ENCODE assay signal across 22 mouse cellular contexts in the genomic region with DNA sequence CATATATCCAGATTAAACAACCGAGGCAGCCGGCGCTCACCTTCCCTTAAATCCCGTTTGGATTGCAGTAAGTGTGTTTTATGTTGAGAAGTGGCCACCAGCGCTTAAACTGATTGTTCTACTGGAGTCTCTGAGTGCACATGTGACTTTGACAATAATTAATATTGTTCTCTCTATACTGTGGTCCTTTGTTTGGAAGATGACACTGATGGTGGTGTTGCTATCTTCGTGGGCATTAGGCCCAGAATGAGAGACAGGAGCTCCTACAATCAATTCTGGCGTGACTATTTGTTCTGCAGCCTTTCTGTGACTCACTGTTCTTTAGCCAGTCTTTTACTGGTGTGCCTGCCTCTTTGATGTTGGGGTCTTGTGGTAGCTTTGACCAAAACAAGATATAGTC.
A peak's percentile ranks its signal among the peaks of the same experiment; 100 is the strongest.
DNase-seq lines count a peak whose midpoint lies in the region; ATAC-seq and TF ChIP-seq lines count a peak whose summit lies in the region.
"Had no signal": no experiment of that assay in that cellular context is flagged by ENCODE, and none has a peak within 500 bp of the region (broad histone marks: within the 10 kb centered on the region; RNA-seq: fewer than 3 reads in every experiment).

No protein-coding gene starts in this region.

- H3K36me3 ChIP-seq in forebrain, embryonic 10.5 days (replicated peaks) = no peaks in the 10 kb centered on the region
- H3K36me3 ChIP-seq in forebrain, postnatal 0 days (ENCODE audit: insufficient read depth) = no peaks in the 10 kb centered on the region
- H3K36me3 ChIP-seq: heart, embryonic 15.5 days; hindbrain, embryonic 15.5 days; kidney, embryonic 15.5 days; midbrain, embryonic 13.5 days; neural tube, embryonic 13.5 days had no signal

- H3K9me3 ChIP-seq in forebrain, embryonic 10.5 days = no peaks in the 10 kb centered on the region
- H3K9me3 ChIP-seq in forebrain, postnatal 0 days (ENCODE audit: low read length) = no peaks in the 10 kb centered on the region
- H3K9me3 ChIP-seq: heart, embryonic 15.5 days; hindbrain, embryonic 15.5 days; kidney, embryonic 15.5 days; midbrain, embryonic 13.5 days; neural tube, embryonic 13.5 days had no signal

- H3K9ac ChIP-seq in forebrain, postnatal 0 days = no peak overlapping the region
- H3K9ac ChIP-seq: heart, embryonic 15.5 days; hindbrain, embryonic 15.5 days; kidney, embryonic 15.5 days; midbrain, embryonic 13.5 days; neural tube, embryonic 13.5 days had no signal

- H3K27me3 ChIP-seq in forebrain, embryonic 10.5 days (ENCODE audit: poor library complexity, severe bottlenecking) = no peaks in the 10 kb centered on the region
- no peaks in the 10 kb centered on the region for H3K27me3 ChIP-seq in forebrain, postnatal 0 days (ENCODE audit: insufficient read depth, low read length)
- H3K27me3 ChIP-seq: heart, embryonic 15.5 days; hindbrain, embryonic 15.5 days; kidney, embryonic 15.5 days; midbrain, embryonic 13.5 days; neural tube, embryonic 13.5 days had no signal

- TF ChIP-seq CTCF in forebrain, postnatal 0 days (IDR thresholded peaks at IDR 0.05; ENCODE audit: low read depth) = no peak

- 65% methylated on average over 7 of the region's 7 CpGs for WGBS in forebrain, embryonic 10.5 days
- 33% methylated on average over 7 of the region's 7 CpGs for WGBS in forebrain, postnatal 0 days

- H3K27ac ChIP-seq in forebrain, embryonic 10.5 days = 0 out of 2 replicates have a peak overlapping the region, but pooled peaks have one; percentile 11
- H3K27ac ChIP-seq in forebrain, postnatal 0 days (ENCODE audit: low read depth, low read length) = no peak overlapping the region
- H3K27ac ChIP-seq: heart, embryonic 15.5 days; hindbrain, embryonic 15.5 days; kidney, embryonic 15.5 days; midbrain, embryonic 13.5 days; neural tube, embryonic 13.5 days had no signal

- H3K4me1 ChIP-seq in forebrain, embryonic 10.5 days = peaks cover 19% of the 10 kb centered on the region
- H3K4me1 ChIP-seq in forebrain, postnatal 0 days (ENCODE audit: insufficient read depth) = no peaks in the 10 kb centered on the region
- H3K4me1 ChIP-seq: hindbrain, embryonic 15.5 days; kidney, embryonic 15.5 days; midbrain, embryonic 13.5 days; neural tube, embryonic 13.5 days had no signal

- peak; percentile 25; the same call in 1 of the 2 replicates for ATAC-seq in forebrain, postnatal 0 days
- ATAC-seq in monocyte, adult 5-6 weeks (replicated peaks; ENCODE audit: insufficient number of reproducible peaks, low FRiP score, low TSS enrichment, poor library complexity, severe bottlenecking) = no peak
- ATAC-seq: intestine, embryonic 16.5 days; midbrain, embryonic 13.5 days had no signal

- H3K4me2 ChIP-seq in forebrain, postnatal 0 days (ENCODE audit: low read depth) = 0 out of 2 replicates have a peak overlapping the region, but pooled peaks have one; percentile 21
- H3K4me2 ChIP-seq: heart, embryonic 15.5 days; hindbrain, embryonic 15.5 days; kidney, embryonic 15.5 days; midbrain, embryonic 13.5 days; neural tube, embryonic 13.5 days had no signal

- H3K4me3 ChIP-seq in forebrain, embryonic 10.5 days = no peak overlapping the region
- H3K4me3 ChIP-seq in forebrain, postnatal 0 days (ENCODE audit: low read depth, low read length) = no peak overlapping the region
- H3K4me3 ChIP-seq: heart, embryonic 15.5 days; hindbrain, embryonic 15.5 days; kidney, embryonic 15.5 days; midbrain, embryonic 13.5 days; neural tube, embryonic 13.5 days had no signal

- DNase-seq in layer of hippocampus, adult 9-11 months = peak; percentile 70
- no peak for DNase-seq in layer of hippocampus, postnatal 25 days (ENCODE audit: extremely low spot score in 1 of 2, low spot score in 1 of 2)
- peak; percentile 82 for DNase-seq in brain, adult 2 months (ENCODE audit: low read depth, low spot score)
- DNase-seq in forebrain, embryonic 10.5 days (ENCODE audit: extremely low spot score, low spot score) = no peak
- DNase-seq in forebrain, postnatal 0 days = no peak
- no peak for DNase-seq in right cerebral cortex, postnatal 4 days
- DNase-seq: adrenal gland, adult 8-10 months; cerebellum, postnatal 25 days; heart, adult 11 months; heart, postnatal 4 days; kidney, postnatal 4 days; liver; lung, postnatal 10 days; thymus, adult 18-20 months; thymus, postnatal 4 days had no signal

Comparison
In these comparisons a context has a peak if more than half of its experiments do, and no peak if none do; other contexts are left out.
1. DNase-seq: peak in layer of hippocampus, adult 9-11 months (single experiment) and brain, adult 2 months (single experiment); none in layer of hippocampus, postnatal 25 days (0 of 2), forebrain, embryonic 10.5 days (single experiment), forebrain, postnatal 0 days (single experiment) and right cerebral cortex, postnatal 4 days (single experiment).